ENCODE assay signal across 10 mouse cellular contexts in genomic region chr5:32215510-32215909, GRCm38 (mm10). TPM values are rescaled to one million over a fixed set of nuclear protein-coding genes. Genes with fewer than 3 reads are reported as not detected.
DNase-seq lines count a peak whose midpoint lies in the region; ATAC-seq and TF ChIP-seq lines count a peak whose summit lies in the region.
"Had no signal": no experiment of that assay in that cellular context is flagged by ENCODE, and none has a peak within 500 bp of the region (broad histone marks: within the 10 kb centered on the region; RNA-seq: fewer than 3 reads in every experiment).

No protein-coding gene starts in this region.

- ATAC-seq in liver, embryonic 14.5 days (ENCODE audit: insufficient read depth) = no peak
- ATAC-seq in stomach, postnatal 0 days (ENCODE audit: low FRiP score, low TSS enrichment) = no peak
- ATAC-seq in hindbrain, embryonic 16.5 days = no peak

- no peaks in the 10 kb centered on the region for H3K27me3 ChIP-seq in liver, embryonic 14.5 days (ENCODE audit: control insufficient read depth, insufficient read depth, low read length)
- H3K27me3 ChIP-seq in stomach, postnatal 0 days (ENCODE audit: control insufficient read depth, insufficient read depth, low read length) = no peaks in the 10 kb centered on the region
- no peaks in the 10 kb centered on the region for H3K27me3 ChIP-seq in hindbrain, embryonic 16.5 days (replicated peaks; ENCODE audit: control insufficient read depth, insufficient read depth, low read length)
- H3K27me3 ChIP-seq: embryonic facial prominence, embryonic 15.5 days had no signal

- DNase-seq in heart, adult 11 months = peak; percentile 85
- no peak for DNase-seq in heart, adult 9 months (ENCODE audit: low spot score in 2 of 2)
- peak; percentile 43 for DNase-seq in urinary bladder, postnatal 14 days (ENCODE audit: low spot score)
- no peak for DNase-seq in urinary bladder, adult 18-20 months (ENCODE audit: low spot score in 2 of 2)
- DNase-seq in c-Kit-positive CD71-positive TER-119-positive erythroid progenitor cells, embryonic 14.5 days (ENCODE audit: low spot score) = peak; percentile 44
- DNase-seq in liver, embryonic 14.5 days (ENCODE audit: low read depth in 3 of 3, low spot score in 3 of 3) = no peak
- DNase-seq in stomach, postnatal 0 days (ENCODE audit: low spot score) = peak; percentile 52

- H3K9ac ChIP-seq in liver, embryonic 14.5 days (replicated peaks) = no peak overlapping the region
- H3K9ac ChIP-seq in stomach, postnatal 0 days (ENCODE audit: low read length) = no peak overlapping the region
- no peak overlapping the region for H3K9ac ChIP-seq in hindbrain, embryonic 16.5 days (ENCODE audit: low read depth, low read length)
- H3K9ac ChIP-seq: embryonic facial prominence, embryonic 15.5 days had no signal

- peak; percentile 70 for TF ChIP-seq CTCF in liver, embryonic 14.5 days (IDR thresholded peaks at IDR 0.05; ENCODE audit: low read depth)
- TF ChIP-seq CTCF in stomach, postnatal 0 days (IDR thresholded peaks at IDR 0.05; ENCODE audit: low read depth) = peak; percentile 66

- no peaks in the 10 kb centered on the region for H3K36me3 ChIP-seq in liver, embryonic 14.5 days (replicated peaks; ENCODE audit: control insufficient read depth, insufficient read depth, low read depth)
- no peaks in the 10 kb centered on the region for H3K36me3 ChIP-seq in stomach, postnatal 0 days (ENCODE audit: control insufficient read depth, insufficient read depth, low read length)
- H3K36me3 ChIP-seq in hindbrain, embryonic 16.5 days (ENCODE audit: control insufficient read depth, insufficient read depth, low read length) = no peaks in the 10 kb centered on the region
- H3K36me3 ChIP-seq: embryonic facial prominence, embryonic 15.5 days had no signal

- no peaks in the 10 kb centered on the region for H3K4me1 ChIP-seq in liver, embryonic 14.5 days (replicated peaks; ENCODE audit: control insufficient read depth in 2 of 2, insufficient read depth in 2 of 2, low read length in 1 of 2)
- no peaks in the 10 kb centered on the region for H3K4me1 ChIP-seq in stomach, postnatal 0 days (replicated peaks; ENCODE audit: control insufficient read depth, insufficient read depth)
- H3K4me1 ChIP-seq in hindbrain, embryonic 16.5 days (ENCODE audit: control insufficient read depth, insufficient read depth, low read depth, low read length) = no peaks in the 10 kb centered on the region

- H3K4me3 ChIP-seq in liver, embryonic 14.5 days (ENCODE audit: insufficient read depth in 1 of 2, low read depth in 2 of 2, low read length in 2 of 2) = no peak overlapping the region
- no peak overlapping the region for H3K4me3 ChIP-seq in stomach, postnatal 0 days (ENCODE audit: low read depth, low read length)
- H3K4me3 ChIP-seq in hindbrain, embryonic 16.5 days (ENCODE audit: low read length) = no peak overlapping the region
- H3K4me3 ChIP-seq: embryonic facial prominence, embryonic 15.5 days had no signal

- WGBS in liver, embryonic 14.5 days (ENCODE audit: insufficient replicate concordance) = 59% methylated on average over 10 of the region's 10 CpGs
- 76% methylated on average over 10 of the region's 10 CpGs for WGBS in stomach, postnatal 0 days
- WGBS in hindbrain, embryonic 16.5 days = 75% methylated on average over 10 of the region's 10 CpGs

- H3K27ac ChIP-seq in liver, embryonic 14.5 days = no peak overlapping the region
- H3K27ac ChIP-seq in stomach, postnatal 0 days (replicated peaks) = no peak overlapping the region
- no peak overlapping the region for H3K27ac ChIP-seq in hindbrain, embryonic 16.5 days (ENCODE audit: low read depth, low read length)
- H3K27ac ChIP-seq: embryonic facial prominence, embryonic 15.5 days had no signal

- TF ChIP-seq EP300 in liver, embryonic 14.5 days (IDR thresholded peaks at IDR 0.05; ENCODE audit: low read depth) = no peak
- no peak for TF ChIP-seq EP300 in stomach, postnatal 0 days (optimal IDR thresholded peaks at IDR 0.05)

- H3K4me2 ChIP-seq in liver, embryonic 14.5 days (ENCODE audit: low read depth) = no peak overlapping the region
- no peak overlapping the region for H3K4me2 ChIP-seq in stomach, postnatal 0 days (replicated peaks; ENCODE audit: low read depth)
- no peak overlapping the region for H3K4me2 ChIP-seq in hindbrain, embryonic 16.5 days (ENCODE audit: low read length)
- H3K4me2 ChIP-seq: embryonic facial prominence, embryonic 15.5 days had no signal

- no peaks in the 10 kb centered on the region for H3K9me3 ChIP-seq in liver, embryonic 14.5 days (ENCODE audit: control insufficient read depth, low read length)
- H3K9me3 ChIP-seq in stomach, postnatal 0 days (ENCODE audit: control insufficient read depth, low read length) = no peaks in the 10 kb centered on the region
- no peaks in the 10 kb centered on the region for H3K9me3 ChIP-seq in hindbrain, embryonic 16.5 days (ENCODE audit: control insufficient read depth, low read length)
- H3K9me3 ChIP-seq: embryonic facial prominence, embryonic 15.5 days had no signal

RNA-seq across cellular contexts. Expression of gene Plb1, which starts 17.0 kb away (rescaled TPM):
- polyA plus RNA-seq in liver, embryonic 14.5 days (2012; rRNA removed) = 0.01 and 0.02 TPM in 2 replicates
- not detected in 2 replicates for polyA plus RNA-seq in liver, embryonic 14.5 days (2014; fragmentation: Nextera tagmentation; extraction: Ambion mirVana)
- 14.1 and 14.6 TPM in 2 replicates for polyA plus RNA-seq in stomach, postnatal 0 days (2015; fragmentation: Nextera tagmentation; extraction: Ambion mirVana)
- polyA plus RNA-seq in hindbrain, embryonic 16.5 days (2015; fragmentation: Nextera tagmentation; extraction: Ambion mirVana) = 0.05 TPM in 1 of 2 replicates, not detected in the other
- polyA plus RNA-seq: neural tube, embryonic 14.5 days had no signal

Comparison
In these comparisons a context has a peak if more than half of its experiments do, and no peak if none do; other contexts are left out.
1. DNase-seq: peak in heart, adult 11 months (single experiment), urinary bladder, postnatal 14 days (single experiment), c-Kit-positive CD71-positive TER-119-positive erythroid progenitor cells, embryonic 14.5 days (single experiment) and stomach, postnatal 0 days (single experiment); none in heart, adult 9 months (0 of 2), urinary bladder, adult 18-20 months (0 of 2) and liver, embryonic 14.5 days (0 of 3).
2. RNA of gene Plb1, which starts 17.0 kb away (polyA plus RNA-seq): 14.1 to 14.6 TPM in stomach, postnatal 0 days; 0.05 TPM in hindbrain, embryonic 16.5 days and 0.01 to 0.02 TPM in liver, embryonic 14.5 days; every median in the first group is over 10 times any median in the second.